Mouse (Mus musculus) erythroblast, adult 5-6 weeks (primary cell): ENCODE data around the gene Vmn1r214. TPM values are rescaled to one million over a fixed set of nuclear protein-coding genes. Genes with fewer than 3 reads are reported as not detected.

ENCODE experiments used
- ATAC-seq: replicated peaks from 2 replicates; pipeline ENCODE4 v1.8.0; 2016; ENCODE audit warnings: moderate number of reproducible peaks, mild to moderate bottlenecking, moderate TSS enrichment, inconsistent platforms; ENCODE audit not compliant: poor library complexity, low FRiP score, severe bottlenecking
- total RNA-seq, 2 experiments: library from RNA; stranded (forward) in 1 of 2; stranded (reverse) in 1 of 2; fragments of 150-400 nt in 1 of 2; fragments of 200-764, 138-1000 nt in 1 of 2; gene quantifications; 2 replicates each; pipeline versions ENCODE4 v1.2.3 to v1.2.4; 2015 to 2017; ENCODE audit warnings: low replicate concordance in 2 of 2

The Vmn1r214 gene
- not detected in 2 replicates for total RNA-seq (2015; ENCODE audit: low replicate concordance)
- total RNA-seq (2017; ENCODE audit: low replicate concordance), result not detected in 2 replicates

DNA sequence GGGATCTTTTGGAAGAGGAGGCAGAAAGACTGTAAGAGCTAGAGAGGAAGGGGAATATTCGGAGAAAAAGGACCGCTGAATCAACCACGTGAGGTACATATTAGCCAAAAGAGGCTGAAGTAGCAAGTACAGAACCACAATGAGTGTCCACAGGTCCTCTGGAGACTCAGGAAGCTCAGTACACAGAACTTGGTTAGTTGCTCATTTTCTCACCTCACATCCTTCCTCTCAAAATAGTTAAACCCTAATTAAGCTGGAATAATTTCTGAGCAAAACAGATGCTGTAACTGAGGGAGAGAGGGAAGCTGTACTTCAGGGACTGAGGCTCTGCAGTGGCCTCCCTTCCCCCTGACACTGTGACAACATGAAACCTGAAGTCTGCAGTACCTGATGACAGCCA lies at the start of gene Vmn1r214:
TSS of gene Vmn1r214 (plus strand) at position 301 of the 400 bp plus-strand sequence.
- no peak for ATAC-seq

- no peak for ATAC-seq
Observed at GRCm38 (mm10) chr13:22990214-22990891, 39.9 kb upstream of the Vmn1r214 start.

DNA sequence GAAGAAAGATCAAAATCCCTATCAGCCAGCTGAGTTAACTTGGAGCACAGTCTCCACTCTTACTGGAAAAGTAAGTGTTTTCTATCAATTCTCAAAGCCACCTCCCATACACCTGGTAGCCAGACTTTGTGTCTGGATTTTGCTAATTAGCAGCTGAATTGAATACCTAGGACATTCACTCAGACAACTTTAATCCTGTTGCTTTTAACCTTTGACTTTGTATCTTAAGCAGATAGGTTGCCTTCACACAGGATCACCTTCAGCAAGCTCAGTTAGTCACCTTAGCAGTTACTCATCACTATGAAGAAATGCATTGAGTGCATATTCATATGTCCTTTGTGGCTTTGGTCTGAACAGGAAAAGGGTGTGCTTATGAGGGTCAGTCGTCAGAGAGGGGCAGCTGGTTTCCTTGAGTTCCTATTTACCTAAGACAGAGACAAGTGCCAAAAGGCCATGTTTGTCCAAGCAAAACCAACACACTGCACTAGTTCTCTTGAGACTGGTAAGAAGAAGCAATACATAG lies 38.0 kb upstream of the Vmn1r214 start:
- no peak for ATAC-seq

DNA sequence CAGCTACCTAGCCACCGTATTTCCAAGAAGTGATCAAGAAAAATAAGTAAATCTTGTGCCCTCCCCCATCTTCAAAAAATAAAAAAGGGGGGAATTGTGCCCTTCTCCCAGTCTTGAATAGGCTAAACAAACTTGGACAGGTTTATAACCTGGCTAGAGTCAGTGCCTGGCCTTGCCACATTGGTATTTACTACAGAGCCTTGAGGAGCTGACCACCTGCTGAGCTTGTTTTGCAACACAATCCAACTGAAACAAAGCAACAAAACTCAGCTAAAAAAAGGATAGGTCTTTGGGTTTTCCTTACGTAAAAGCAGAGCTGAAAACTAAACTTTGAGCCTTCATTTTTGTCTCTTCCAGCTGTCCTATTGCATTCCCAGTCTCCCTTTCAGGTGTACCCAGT lies 37.5 kb upstream of the Vmn1r214 start:
- no peak for ATAC-seq

DNA sequence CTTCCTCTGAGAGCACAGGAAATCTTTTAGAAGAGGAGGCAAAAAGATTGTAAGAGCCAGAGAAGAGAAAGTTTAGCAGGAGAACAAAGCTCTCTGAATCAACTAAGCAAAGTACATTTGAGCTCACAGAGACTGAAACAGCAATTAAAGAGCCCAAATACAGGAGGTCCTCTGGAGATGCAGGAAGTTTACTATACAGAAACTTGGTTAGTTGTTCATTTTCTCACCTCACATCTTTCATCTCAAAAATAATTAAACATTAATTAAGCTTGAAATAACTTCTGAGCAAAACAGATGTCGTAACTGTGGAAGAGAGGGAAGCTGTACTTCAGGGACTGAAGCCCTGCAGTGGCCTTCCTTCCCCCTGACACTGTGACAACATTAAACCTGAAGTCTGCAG lies 22.9 kb upstream of the Vmn1r214 start, which contains the start of gene Vmn1r213:
TSS of gene Vmn1r213 (plus strand) at position 301 of the 400 bp plus-strand sequence.
- ATAC-seq, result no peak

- no peak for ATAC-seq
Observed at GRCm38 (mm10) chr13:23018158-23018557, 12.1 kb upstream of the Vmn1r214 start.

GRCm38 (mm10) chr13:23024812-23025211 lies 5.4 kb upstream of the Vmn1r214 start:
- no peak for ATAC-seq

GRCm38 (mm10) chr13:23057778-23058177 lies 27.6 kb downstream of the Vmn1r214 start:
- no peak for ATAC-seq

- no peak for ATAC-seq
Observed at GRCm38 (mm10) chr13:23067725-23068124, 37.5 kb downstream of the Vmn1r214 start, which contains the start of gene Vmn1r215. Vmn1r215 (plus strand) TSS chr13:23068025.

DNA sequence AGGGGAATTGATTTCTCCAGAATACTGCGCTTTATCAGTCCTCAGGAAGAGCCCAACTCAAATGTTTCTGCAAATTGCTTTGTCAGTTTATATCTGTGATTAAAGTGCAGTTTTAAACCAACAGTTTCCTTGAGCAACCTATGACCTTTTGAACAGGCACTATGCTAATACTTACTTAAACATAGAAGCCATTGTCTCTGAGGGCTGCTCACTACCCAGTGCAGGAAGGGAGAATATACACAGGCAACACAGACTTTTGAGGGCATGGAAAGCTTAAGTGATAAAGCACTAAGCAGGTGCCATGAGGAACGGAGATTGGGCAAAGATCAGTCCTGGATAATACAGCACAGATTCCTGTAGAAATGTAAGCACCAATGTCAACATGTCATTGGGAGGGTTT lies 39.1 kb downstream of the Vmn1r214 start:
- no peak for ATAC-seq

Other genes starting within 250 kb of the Vmn1r214 start
- not detected in 2 replicates for gene Vmn1r209, start 220.7 kb upstream of the Vmn1r214 start, total RNA-seq (2015; ENCODE audit: low replicate concordance)
- not detected in 2 replicates for gene Vmn1r209, start 220.7 kb upstream of the Vmn1r214 start, total RNA-seq (2017; ENCODE audit: low replicate concordance)
- not detected in 2 replicates for gene Vmn1r210, start 199.1 kb upstream of the Vmn1r214 start, total RNA-seq (2015; ENCODE audit: low replicate concordance)
- not detected in 2 replicates for gene Vmn1r210, start 199.1 kb upstream of the Vmn1r214 start, total RNA-seq (2017; ENCODE audit: low replicate concordance)
- not detected in 2 replicates for gene Vmn1r211, start 172.9 kb upstream of the Vmn1r214 start, total RNA-seq (2015; ENCODE audit: low replicate concordance)
- not detected in 2 replicates for gene Vmn1r211, start 172.9 kb upstream of the Vmn1r214 start, total RNA-seq (2017; ENCODE audit: low replicate concordance)
- gene Vmn1r212, start 146.2 kb upstream of the Vmn1r214 start, total RNA-seq (2015; ENCODE audit: low replicate concordance), result not detected in 2 replicates
- gene Vmn1r212, start 146.2 kb upstream of the Vmn1r214 start, total RNA-seq (2017; ENCODE audit: low replicate concordance), result not detected in 2 replicates
- not detected in 2 replicates for gene Vmn1r213, start 22.8 kb upstream of the Vmn1r214 start, total RNA-seq (2015; ENCODE audit: low replicate concordance)
- 0.70 TPM in 1 of 2 replicates, not detected in the other for gene Vmn1r213, start 22.8 kb upstream of the Vmn1r214 start, total RNA-seq (2017; ENCODE audit: low replicate concordance)
- not detected in 2 replicates for gene Vmn1r215, start 37.6 kb downstream of the Vmn1r214 start, total RNA-seq (2015; ENCODE audit: low replicate concordance)
- gene Vmn1r215, start 37.6 kb downstream of the Vmn1r214 start, total RNA-seq (2017; ENCODE audit: low replicate concordance), result not detected in 2 replicates
- not detected in 2 replicates for gene Vmn1r217, start 87.8 kb downstream of the Vmn1r214 start, total RNA-seq (2015; ENCODE audit: low replicate concordance)
- under 0.01 and 0.09 TPM in 2 replicates for gene Vmn1r217, start 87.8 kb downstream of the Vmn1r214 start, total RNA-seq (2017; ENCODE audit: low replicate concordance)
- not detected in 2 replicates for gene Vmn1r218, start 102.7 kb downstream of the Vmn1r214 start, total RNA-seq (2015; ENCODE audit: low replicate concordance)
- 0.14 TPM in 1 of 2 replicates, not detected in the other for gene Vmn1r218, start 102.7 kb downstream of the Vmn1r214 start, total RNA-seq (2017; ENCODE audit: low replicate concordance)
- not detected in 2 replicates for gene Vmn1r219, start 128.9 kb downstream of the Vmn1r214 start, total RNA-seq (2015; ENCODE audit: low replicate concordance)
- gene Vmn1r219, start 128.9 kb downstream of the Vmn1r214 start, total RNA-seq (2017; ENCODE audit: low replicate concordance), result 0.09 TPM in 1 of 2 replicates, not detected in the other
- gene Vmn1r220, start 157.6 kb downstream of the Vmn1r214 start, total RNA-seq (2015; ENCODE audit: low replicate concordance), result not detected in 2 replicates
- not detected in 2 replicates for gene Vmn1r220, start 157.6 kb downstream of the Vmn1r214 start, total RNA-seq (2017; ENCODE audit: low replicate concordance)
- not detected in 2 replicates for gene Vmn1r221, start 183.7 kb downstream of the Vmn1r214 start, total RNA-seq (2015; ENCODE audit: low replicate concordance)
- gene Vmn1r221, start 183.7 kb downstream of the Vmn1r214 start, total RNA-seq (2017; ENCODE audit: low replicate concordance), result not detected in 2 replicates
- not detected in 2 replicates for gene Vmn1r222, start 205.5 kb downstream of the Vmn1r214 start, total RNA-seq (2015; ENCODE audit: low replicate concordance)
- gene Vmn1r222, start 205.5 kb downstream of the Vmn1r214 start, total RNA-seq (2017; ENCODE audit: low replicate concordance), result not detected in 2 replicates
- gene Vmn1r223, start 216.7 kb downstream of the Vmn1r214 start, total RNA-seq (2015; ENCODE audit: low replicate concordance), result not detected in 2 replicates
- gene Vmn1r223, start 216.7 kb downstream of the Vmn1r214 start, total RNA-seq (2017; ENCODE audit: low replicate concordance), result not detected in 2 replicates